Mouse (Mus musculus) liver, adult 2 months (tissue): ENCODE results near the gene Cib2. TPM values are rescaled to one million over a fixed set of nuclear protein-coding genes. Genes with fewer than 3 reads are reported as not detected.
"Not testable (repeated sequence)": the region's sequence is repeated elsewhere in the genome, so short reads cannot be mapped to it uniquely, and the experiment has no call there.

Source experiments
- DNase-seq: peaks from one replicate; pipeline ENCODE4 v3.0.0-alpha.2; 2011; ENCODE audit warnings: low read depth, low spot score; ENCODE audit errors: extremely low read depth
- H3K27ac ChIP-seq: fragments of 200-500 bp; replicated peaks from 2 replicates; pipeline ENCODE4 v1.5.1; 2012; ENCODE audit warnings: low read depth, mild to moderate bottlenecking, control low read depth, inconsistent platforms, low read length; ENCODE audit not compliant: insufficient read depth
- H3K27me3 ChIP-seq: fragments of 200-500 bp; 2 replicates; pipeline ENCODE4 v1.6.1; 2012; ENCODE audit warnings: mild to moderate bottlenecking, moderate library complexity, low read length, inconsistent platforms; ENCODE audit not compliant: control insufficient read depth, insufficient read depth
- H3K36me3 ChIP-seq: fragments of 200-500 bp; 2 replicates; pipeline ENCODE4 v1.6.1; 2012; ENCODE audit warnings: low read length, inconsistent platforms; ENCODE audit not compliant: control insufficient read depth, insufficient read depth
- H3K4me1 ChIP-seq: fragments of 200-500 bp; 2 replicates; pipeline ENCODE4 v1.6.1; 2011; ENCODE audit warnings: low read length; ENCODE audit not compliant: control insufficient read depth, insufficient read depth
- H3K4me3 ChIP-seq: fragments of 200-500 bp; 2 replicates; pipeline ENCODE4 v1.5.1; 2011; ENCODE audit warnings: low read depth, mild to moderate bottlenecking, control low read depth, low read length, moderate library complexity; ENCODE audit not compliant: insufficient read depth
- H3K79me2 ChIP-seq: fragments of 200-500 bp; 2 replicates; pipeline ENCODE4 v1.6.1; 2012; ENCODE audit warnings: inconsistent platforms, mild to moderate bottlenecking, low read length, moderate library complexity; ENCODE audit not compliant: control insufficient read depth, insufficient read depth
- H3K9ac ChIP-seq: fragments of 200-500 bp; 2 replicates; pipeline ENCODE4 v1.6.1; 2012; ENCODE audit warnings: low read depth, mild to moderate bottlenecking, control low read depth, inconsistent platforms, low read length
- CTCF ChIP-seq: fragments of 200-500 bp; IDR thresholded peaks from 2 replicates; pipeline ENCODE4 v1.5.1; 2011; ENCODE audit warnings: low read depth, low read length, control low read depth
- POLR2A ChIP-seq: fragments of 200-500 bp; IDR thresholded peaks from 2 replicates; pipeline ENCODE4 v1.6.1; 2011; ENCODE audit warnings: low read length, control low read depth; ENCODE audit not compliant: insufficient read depth; ENCODE audit errors: extremely low read depth
- WGBS: fragments of 180-500 bp; shearing (Covaris S2); methylation state at CpG from one replicate; pipeline ENCODE4 v1.1.7; 2018; 5-methylcytosine and 5-hydroxymethylcytosine counted together
- polyA plus RNA-seq: library from polyadenylated mRNA; depleted of rRNA; stranded (reverse); fragments of >200 nt; gene quantifications from 2 replicates; pipeline ENCODE4 v1.2.3, GENCODE M21; 2012; rRNA removed
- total RNA-seq: library from RNA; depleted of rRNA; stranded (reverse); fragments of >200 nt; gene quantifications from 2 replicates; pipeline ENCODE4 v1.2.3, GENCODE M21; 2014; rRNA removed

The Cib2 gene
- total RNA-seq (3.7 and 4.7 TPM in 2 replicates), polyA plus RNA-seq (4.1 and 5.8 TPM in 2 replicates)

GRCm38 (mm10) chr9:54559771-54560471, at the start of gene Cib2:
Gene Cib2, minus strand, starts transcription at chr9:54560218.
- no peaks in the 10 kb centered on the region for H3K36me3 ChIP-seq
- 4% methylated on average over 52 of the region's 54 CpGs for WGBS
- H3K9ac ChIP-seq = peak within 1 kb of the TSS; percentile 63
- no peaks in the 10 kb centered on the region for H3K27me3 ChIP-seq
- H3K4me1 ChIP-seq = peaks cover 2% of the 10 kb centered on the region; the same call in 1 of the 2 replicates
- no peaks in the 10 kb centered on the region for H3K79me2 ChIP-seq
- TF ChIP-seq CTCF = peak; percentile 80
- TF ChIP-seq POLR2A = 0 out of 2 replicates have a peak, but pooled peaks have one; percentile 39
- H3K4me3 ChIP-seq = peak within 1 kb of the TSS; percentile 59
- H3K27ac ChIP-seq = no peak within 1 kb of the TSS
- DNase-seq = peak; percentile 80

GRCm38 (mm10) chr9:54604886-54605285, 44.9 kb upstream of the Cib2 start:
- Histone ChIP-seq H3K79me2 (no peaks in the 10 kb centered on the region), H3K4me3 (no peak overlapping the region), H3K27ac (no peak overlapping the region), H3K36me3 (peaks cover 36% of the 10 kb centered on the region), H3K9ac (no peak overlapping the region), H3K27me3 (no peaks in the 10 kb centered on the region), H3K4me1 (no peaks in the 10 kb centered on the region)
- DNase-seq = peak; percentile 43
- WGBS = 66% methylated on average over 4 of the region's 4 CpGs
- TF ChIP-seq CTCF (peak; percentile 59; the same call in 1 of the 2 replicates), POLR2A (no peak)

- no peak overlapping the region for H3K27ac ChIP-seq
- H3K79me2 ChIP-seq = no peaks in the 10 kb centered on the region
- WGBS = 87% methylated on average over 5 of the region's 5 CpGs
- no peaks in the 10 kb centered on the region for H3K27me3 ChIP-seq
- DNase-seq = no peak
- no peak for TF ChIP-seq CTCF
- TF ChIP-seq POLR2A = no peak
- H3K36me3 ChIP-seq = peaks cover 40% of the 10 kb centered on the region
- H3K9ac ChIP-seq = no peak overlapping the region
- no peaks in the 10 kb centered on the region for H3K4me1 ChIP-seq
- H3K4me3 ChIP-seq = no peak overlapping the region
Measured at GRCm38 (mm10) chr9:54604131-54604654, 44.2 kb upstream of the Cib2 start.

- no peak for DNase-seq
- H3K79me2 ChIP-seq = no peaks in the 10 kb centered on the region
- no peaks in the 10 kb centered on the region for H3K4me1 ChIP-seq
- TF ChIP-seq CTCF (no peak), POLR2A (no peak)
- H3K27me3 ChIP-seq = no peaks in the 10 kb centered on the region
- WGBS = 96% methylated on average over 7 of the region's 7 CpGs
- H3K27ac ChIP-seq = no peak overlapping the region
- H3K36me3 ChIP-seq = peaks cover 50% of the 10 kb centered on the region
- H3K9ac ChIP-seq = no peak overlapping the region
- H3K4me3 ChIP-seq = no peak overlapping the region
Measured at GRCm38 (mm10) chr9:54602916-54603315, 42.9 kb upstream of the Cib2 start.

- no peak for DNase-seq
- H3K4me3 ChIP-seq = no peak overlapping the region
- H3K9ac ChIP-seq = no peak overlapping the region
- no peak overlapping the region for H3K27ac ChIP-seq
- H3K36me3 ChIP-seq = peaks cover 55% of the 10 kb centered on the region
- no peaks in the 10 kb centered on the region for H3K4me1 ChIP-seq
- 94% methylated on average over 2 of the region's 2 CpGs for WGBS
- no peak for TF ChIP-seq POLR2A
- no peak for TF ChIP-seq CTCF
- H3K79me2 ChIP-seq = no peaks in the 10 kb centered on the region
- no peaks in the 10 kb centered on the region for H3K27me3 ChIP-seq
Measured at GRCm38 (mm10) chr9:54602386-54602785, 42.4 kb upstream of the Cib2 start.

GRCm38 (mm10) chr9:54596752-54597465, 36.9 kb upstream of the Cib2 start:
- DNase-seq = no peak
- H3K4me1 ChIP-seq = no peaks in the 10 kb centered on the region
- H3K27me3 ChIP-seq = no peaks in the 10 kb centered on the region
- peaks cover 86% of the 10 kb centered on the region for H3K36me3 ChIP-seq
- TF ChIP-seq CTCF = no peak
- TF ChIP-seq POLR2A = no peak
- no peak overlapping the region for H3K27ac ChIP-seq
- H3K4me3 ChIP-seq = no peak overlapping the region
- 94% methylated on average over 15 of the region's 15 CpGs for WGBS
- no peaks in the 10 kb centered on the region for H3K79me2 ChIP-seq
- no peak overlapping the region for H3K9ac ChIP-seq

GRCm38 (mm10) chr9:54593652-54594051, 33.6 kb upstream of the Cib2 start:
- 83% methylated on average over 4 of the region's 4 CpGs for WGBS
- not testable (repeated sequence) for H3K4me3 ChIP-seq, H3K27me3 ChIP-seq, H3K79me2 ChIP-seq, H3K27ac ChIP-seq, H3K9ac ChIP-seq, DNase-seq, H3K4me1 ChIP-seq
- H3K36me3 ChIP-seq = peaks cover 75% of the 10 kb centered on the region
